Comparison of ENCODE assay signal across 23 mouse cellular contexts in genomic region chr8:89956482-89957020, GRCm38 (mm10).
DNase-seq lines count a peak whose midpoint lies in the region; ATAC-seq and TF ChIP-seq lines count a peak whose summit lies in the region.
"Had no signal": no experiment of that assay in that cellular context is flagged by ENCODE, and none has a peak within 500 bp of the region (broad histone marks: within the 10 kb centered on the region; RNA-seq: fewer than 3 reads in every experiment).

No protein-coding gene starts in this region.

- H3K4me1 ChIP-seq in heart, embryonic 12.5 days (replicated peaks) = 0 out of 2 replicates have a peak, but pooled peaks cover 3% of the 10 kb centered on the region
- no peaks in the 10 kb centered on the region for H3K4me1 ChIP-seq in hindbrain, postnatal 0 days (ENCODE audit: insufficient read depth, low read length)
- peaks cover 14% of the 10 kb centered on the region for H3K4me1 ChIP-seq in hindbrain, embryonic 10.5 days (replicated peaks)
- H3K4me1 ChIP-seq in midbrain, embryonic 13.5 days (replicated peaks) = peaks cover 14% of the 10 kb centered on the region
- H3K4me1 ChIP-seq: neural tube, embryonic 13.5 days had no signal

- H3K9ac ChIP-seq in heart, embryonic 12.5 days = no peak overlapping the region
- no peak overlapping the region for H3K9ac ChIP-seq in hindbrain, postnatal 0 days (replicated peaks; ENCODE audit: low read length)
- no peak overlapping the region for H3K9ac ChIP-seq in midbrain, embryonic 13.5 days (replicated peaks)
- H3K9ac ChIP-seq: hindbrain, embryonic 12.5 days; neural tube, embryonic 13.5 days had no signal

- no peaks in the 10 kb centered on the region; the same call in 1 of the 2 replicates for H3K9me3 ChIP-seq in heart, embryonic 12.5 days (replicated peaks)
- H3K9me3 ChIP-seq in hindbrain, postnatal 0 days (ENCODE audit: low read length) = no peaks in the 10 kb centered on the region
- H3K9me3 ChIP-seq in hindbrain, embryonic 10.5 days = no peaks in the 10 kb centered on the region
- no peaks in the 10 kb centered on the region for H3K9me3 ChIP-seq in midbrain, embryonic 13.5 days
- H3K9me3 ChIP-seq: embryonic facial prominence, embryonic 10.5 days; hindbrain, embryonic 12.5 days; limb, embryonic 10.5 days; neural tube, embryonic 13.5 days had no signal

- H3K27ac ChIP-seq in heart, embryonic 12.5 days (ENCODE audit: poor library complexity, severe bottlenecking) = peak overlapping the region; percentile 48
- no peak overlapping the region for H3K27ac ChIP-seq in hindbrain, postnatal 0 days
- no peak overlapping the region; the same call in 1 of the 2 replicates for H3K27ac ChIP-seq in hindbrain, embryonic 10.5 days
- 0 out of 2 replicates have a peak overlapping the region, but pooled peaks have one; percentile 26 for H3K27ac ChIP-seq in midbrain, embryonic 13.5 days
- H3K27ac ChIP-seq: embryonic facial prominence, embryonic 10.5 days; hindbrain, embryonic 12.5 days; limb, embryonic 10.5 days; neural tube, embryonic 13.5 days had no signal

- H3K4me2 ChIP-seq in heart, embryonic 12.5 days = no peak overlapping the region; the same call in 1 of the 2 replicates
- no peak overlapping the region for H3K4me2 ChIP-seq in hindbrain, postnatal 0 days (ENCODE audit: low read depth, low read length)
- 0 out of 2 replicates have a peak overlapping the region, but pooled peaks have one; percentile 1 for H3K4me2 ChIP-seq in midbrain, embryonic 13.5 days (replicated peaks)
- H3K4me2 ChIP-seq: hindbrain, embryonic 12.5 days; neural tube, embryonic 13.5 days had no signal

- 0 out of 2 replicates have a peak, but pooled peaks have one; percentile 59 for ATAC-seq in heart, embryonic 12.5 days (ENCODE audit: insufficient number of reproducible peaks, low FRiP score)
- no peak for ATAC-seq in hindbrain, postnatal 0 days
- ATAC-seq in midbrain, embryonic 13.5 days = no peak

- H3K27me3 ChIP-seq in heart, embryonic 12.5 days (replicated peaks) = no peaks in the 10 kb centered on the region
- no peaks in the 10 kb centered on the region for H3K27me3 ChIP-seq in hindbrain, postnatal 0 days (ENCODE audit: insufficient read depth, low read length)
- H3K27me3 ChIP-seq in hindbrain, embryonic 10.5 days (ENCODE audit: insufficient read depth, poor library complexity, severe bottlenecking) = no peaks in the 10 kb centered on the region
- H3K27me3 ChIP-seq in midbrain, embryonic 13.5 days = no peaks in the 10 kb centered on the region
- H3K27me3 ChIP-seq: hindbrain, embryonic 12.5 days; neural tube, embryonic 13.5 days had no signal

- TF ChIP-seq POLR2A in brain, embryonic 14.5 days (IDR thresholded peaks at IDR 0.05; ENCODE audit: borderline replicate concordance, extremely low read depth, insufficient read depth, insufficient read length, poor library complexity, severe bottlenecking) = no peak

- no peak overlapping the region for H3K4me3 ChIP-seq in heart, embryonic 12.5 days
- H3K4me3 ChIP-seq in hindbrain, postnatal 0 days (ENCODE audit: low read length) = no peak overlapping the region
- no peak overlapping the region for H3K4me3 ChIP-seq in hindbrain, embryonic 10.5 days
- H3K4me3 ChIP-seq in midbrain, embryonic 13.5 days (replicated peaks) = no peak overlapping the region
- H3K4me3 ChIP-seq: embryonic facial prominence, embryonic 10.5 days; hindbrain, embryonic 12.5 days; limb, embryonic 10.5 days; myocyte; neural tube, embryonic 13.5 days had no signal

- intact Hi-C loops in heart, postnatal 25 days (cut with DNase I) = no loop called here

- WGBS in heart, embryonic 12.5 days = 41% methylated on average over 11 of the region's 11 CpGs
- 46% methylated on average over 11 of the region's 11 CpGs for WGBS in hindbrain, postnatal 0 days
- WGBS in hindbrain, embryonic 10.5 days = 76% methylated on average over 11 of the region's 11 CpGs
- 20% methylated on average over 11 of the region's 11 CpGs for WGBS in midbrain, embryonic 13.5 days

- TF ChIP-seq CTCF in hindbrain, postnatal 0 days (IDR thresholded peaks at IDR 0.05; ENCODE audit: low read depth) = no peak
- no peak for TF ChIP-seq CTCF in brain, embryonic 14.5 days (IDR thresholded peaks at IDR 0.05; ENCODE audit: borderline replicate concordance, extremely low read depth, insufficient read depth, insufficient read length)

- no peak for DNase-seq in heart, postnatal 25 days (ENCODE audit: low spot score)
- peak; percentile 14 for DNase-seq in hindbrain, postnatal 0 days (ENCODE audit: low spot score)
- no peak for DNase-seq in hindbrain, embryonic 10.5 days (ENCODE audit: low spot score)
- peak; percentile 44 for DNase-seq in brain, embryonic 14.5 days (ENCODE audit: low read depth)
- no peak for DNase-seq in frontal cortex, postnatal 25 days (ENCODE audit: low spot score in 2 of 2)
- no peak for DNase-seq in B cell, adult 2 months
- DNase-seq: adrenal gland, postnatal 10 days; cerebellum, adult 8-10 months; cerebellum, postnatal 36 days; gastrocnemius, postnatal 10 days; heart, adult 11 months; kidney, adult 11 months; kidney, postnatal 4 days; lung, postnatal 4 days; retina, postnatal 1 day; thymus, postnatal 14 days had no signal

- no peaks in the 10 kb centered on the region for H3K36me3 ChIP-seq in heart, embryonic 12.5 days
- no peaks in the 10 kb centered on the region for H3K36me3 ChIP-seq in hindbrain, postnatal 0 days (ENCODE audit: insufficient read depth, low read length)
- H3K36me3 ChIP-seq in hindbrain, embryonic 10.5 days = no peaks in the 10 kb centered on the region
- no peaks in the 10 kb centered on the region for H3K36me3 ChIP-seq in midbrain, embryonic 13.5 days
- H3K36me3 ChIP-seq: embryonic facial prominence, embryonic 10.5 days; hindbrain, embryonic 12.5 days; limb, embryonic 10.5 days; neural tube, embryonic 13.5 days had no signal

Comparison
In these comparisons a context has a peak if more than half of its experiments do, and no peak if none do; other contexts are left out.
1. DNase-seq: peak in hindbrain, postnatal 0 days (single experiment) and brain, embryonic 14.5 days (single experiment); none in heart, postnatal 25 days (single experiment), hindbrain, embryonic 10.5 days (single experiment), frontal cortex, postnatal 25 days (0 of 2) and B cell, adult 2 months (0 of 2).
2. H3K27ac ChIP-seq: peak in heart, embryonic 12.5 days (single experiment) and midbrain, embryonic 13.5 days (single experiment); none in hindbrain, postnatal 0 days (single experiment) and hindbrain, embryonic 10.5 days (single experiment).